Mouse (Mus musculus) neural tube, embryonic 11.5 days (tissue): ENCODE results near the gene Ptprd. TPM values are rescaled to one million over a fixed set of nuclear protein-coding genes. Genes with fewer than 3 reads are reported as not detected.

Source experiments
- ATAC-seq: fragments of 200-750 bp; cut with Nextera tagmentation; 2 replicates; pipeline ENCODE4 v1.8.0; 2017; ENCODE audit warnings: moderate number of reproducible peaks, mild to moderate bottlenecking, moderate TSS enrichment, moderate library complexity; ENCODE audit not compliant: insufficient read depth, low FRiP score, low TSS enrichment
- DNase-seq: peaks from one replicate; pipeline ENCODE4 v3.0.0-alpha.2; 2015; ENCODE audit warnings: low spot score
- H3K27ac ChIP-seq: fragments of 300-500 bp; sonication (generic); 2 replicates; pipeline ENCODE4 v1.5.1; 2014; ENCODE audit warnings: low read depth, mild to moderate bottlenecking, low read length
- H3K27me3 ChIP-seq: fragments of 300-500 bp; sonication (generic); 2 replicates; pipeline ENCODE4 v1.6.1; 2014; ENCODE audit warnings: mild to moderate bottlenecking, low read length, mixed read lengths; ENCODE audit not compliant: control insufficient read depth, insufficient read depth
- H3K36me3 ChIP-seq: fragments of 300-500 bp; sonication (generic); 2 replicates; pipeline ENCODE4 v1.6.1; 2014; ENCODE audit warnings: mild to moderate bottlenecking, low read length, moderate library complexity, mixed read lengths; ENCODE audit not compliant: control insufficient read depth, insufficient read depth
- H3K4me1 ChIP-seq: fragments of 300-500 bp; sonication (generic); 2 replicates; pipeline ENCODE4 v1.6.1; 2014; ENCODE audit warnings: low read length, mixed read lengths; ENCODE audit not compliant: control insufficient read depth, insufficient read depth
- H3K4me2 ChIP-seq: fragments of 300-500 bp; sonication (generic); 2 replicates; pipeline ENCODE4 v1.6.1; 2014; ENCODE audit warnings: low read depth, mild to moderate bottlenecking, moderate library complexity
- H3K4me3 ChIP-seq: fragments of 300-500 bp; sonication (generic); 2 replicates; pipeline ENCODE4 v1.5.1; 2014; ENCODE audit warnings: low read depth, low read length
- H3K9ac ChIP-seq: fragments of 300-500 bp; sonication (generic); 2 replicates; pipeline ENCODE4 v1.6.1; 2014; ENCODE audit warnings: mild to moderate bottlenecking, low read length
- H3K9me3 ChIP-seq: fragments of 300-500 bp; sonication (generic); 2 replicates; pipeline ENCODE4 v1.6.1; 2016; ENCODE audit warnings: low read length; ENCODE audit not compliant: control insufficient read depth
- WGBS: fragments of 180-500 bp; shearing (Covaris S2); extraction: QIAGEN DNeasy Blood & Tissue Kit; methylation state at CpG from one replicate; pipeline ENCODE4 v1.1.7; 2014; 5-methylcytosine and 5-hydroxymethylcytosine counted together
- polyA plus RNA-seq: library from polyadenylated mRNA; unstranded; fragments of >200 nt; fragmentation: Nextera tagmentation; extraction: Ambion mirVana; gene quantifications from 2 replicates; pipeline ENCODE4 v1.2.1, GENCODE M21; 2014

The Ptprd gene
- polyA plus RNA-seq, 1 experiment from 2014 or later: 41.2 TPM

DNA sequence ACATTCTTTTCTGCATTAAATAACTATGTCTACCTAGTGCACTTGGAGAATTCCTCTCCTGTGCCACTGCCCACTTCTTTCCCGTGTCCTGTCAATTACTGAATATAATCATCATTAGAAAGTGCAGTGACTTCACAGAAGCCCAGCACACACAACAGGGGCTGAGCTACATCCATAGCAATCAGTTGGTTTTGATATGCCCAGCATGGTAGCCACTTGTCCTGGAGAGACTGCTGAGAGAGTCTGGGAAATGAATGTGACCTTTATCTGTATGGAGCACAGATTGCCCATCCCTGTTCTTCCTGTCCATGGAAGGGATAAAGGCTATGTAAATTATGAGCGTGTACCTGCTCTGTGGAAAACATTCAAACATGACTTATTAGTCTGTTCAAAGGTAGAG lies 1280.2 kb downstream of the Ptprd start:
- no peak for ATAC-seq
- H3K27ac ChIP-seq: no peak overlapping the region
- 70% methylated on average over 2 of the region's 2 CpGs for WGBS

DNA sequence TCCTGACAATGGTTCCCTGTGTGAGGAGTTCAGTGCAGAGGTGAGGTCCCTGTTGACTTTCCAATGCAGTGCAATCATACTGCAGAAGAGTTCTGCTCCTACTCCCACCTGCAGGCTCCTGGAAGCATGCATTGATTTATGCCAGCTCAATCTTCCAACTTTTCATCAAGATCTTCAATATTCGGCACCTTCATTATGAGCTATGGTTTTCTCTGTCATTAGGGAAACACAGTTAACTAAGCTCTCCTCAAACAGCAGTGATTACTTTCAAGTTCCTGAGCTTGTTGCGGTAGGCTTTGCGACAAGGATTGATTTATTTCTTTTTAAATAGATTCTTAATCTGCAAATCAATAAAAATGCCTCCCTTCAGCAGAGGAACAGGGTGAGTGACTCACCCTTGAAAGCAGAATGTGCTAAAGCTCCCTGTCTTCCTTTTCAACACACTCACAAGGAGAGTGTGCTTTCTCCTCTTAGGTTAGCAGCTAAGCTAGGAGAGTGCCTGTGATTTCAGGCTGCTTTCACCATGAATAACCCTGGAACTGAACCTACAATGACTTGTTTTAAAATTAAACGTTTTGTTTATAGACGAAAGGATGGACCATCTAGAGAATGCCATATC lies 1298.1 kb downstream of the Ptprd start:
- ATAC-seq (no peak), DNase-seq (no peak)
- no peak overlapping the region for H3K9ac ChIP-seq
- H3K4me3 ChIP-seq: no peak overlapping the region
- H3K27me3 ChIP-seq: no peaks in the 10 kb centered on the region
- WGBS: 67% methylated on average over 5 of the region's 5 CpGs
- H3K4me1 ChIP-seq: no peaks in the 10 kb centered on the region
- no peak overlapping the region for H3K27ac ChIP-seq
- H3K4me2 ChIP-seq: no peak overlapping the region
- no peaks in the 10 kb centered on the region for H3K9me3 ChIP-seq
- no peaks in the 10 kb centered on the region for H3K36me3 ChIP-seq

More for the DNA sequence above, 1280.2 kb downstream of the Ptprd start:
- no peaks in the 10 kb centered on the region for H3K4me1 ChIP-seq
- no peak overlapping the region for H3K4me3 ChIP-seq
- H3K27me3 ChIP-seq: no peaks in the 10 kb centered on the region
- H3K9ac ChIP-seq: no peak overlapping the region
- no peak for DNase-seq
- no peaks in the 10 kb centered on the region for H3K36me3 ChIP-seq
- no peak overlapping the region for H3K4me2 ChIP-seq
- H3K9me3 ChIP-seq: no peaks in the 10 kb centered on the region

DNA sequence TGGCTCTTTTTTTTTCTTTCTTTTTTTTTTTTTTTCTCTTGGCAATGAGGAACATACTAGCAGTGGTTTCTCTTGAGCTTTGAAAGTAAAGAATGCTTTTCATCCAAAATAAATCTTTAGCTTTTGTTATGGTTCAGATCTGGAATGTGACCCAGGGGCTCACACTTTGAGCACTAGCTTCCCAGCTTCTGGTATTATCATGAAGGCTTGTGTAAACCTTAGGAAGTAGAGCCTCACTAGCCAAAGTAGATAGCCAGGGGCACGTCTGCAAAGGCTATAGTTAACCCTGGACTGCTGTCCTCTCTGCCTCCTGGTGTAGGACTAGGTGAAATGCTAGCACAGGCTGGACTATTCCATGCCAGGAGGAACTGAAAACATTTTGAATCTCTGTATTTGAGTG lies 1310.1 kb downstream of the Ptprd start:
- no peaks in the 10 kb centered on the region for H3K4me1 ChIP-seq
- no peaks in the 10 kb centered on the region for H3K36me3 ChIP-seq
- no peaks in the 10 kb centered on the region for H3K27me3 ChIP-seq
- no peak overlapping the region for H3K4me3 ChIP-seq
- ATAC-seq: peak; percentile 49
- peak; percentile 12 for DNase-seq
- H3K27ac ChIP-seq: no peak overlapping the region
- no peak overlapping the region for H3K9ac ChIP-seq
- H3K4me2 ChIP-seq: no peak overlapping the region
- no peaks in the 10 kb centered on the region for H3K9me3 ChIP-seq
- WGBS: 8% methylated on average over 1 of the region's 1 CpGs

GRCm38 (mm10) chr4:76889669-76890068 lies 1322.1 kb downstream of the Ptprd start:
- no peak for DNase-seq
- H3K36me3 ChIP-seq: no peaks in the 10 kb centered on the region
- no peak overlapping the region for H3K27ac ChIP-seq
- no peaks in the 10 kb centered on the region for H3K4me1 ChIP-seq
- no peak overlapping the region for H3K9ac ChIP-seq
- no peak overlapping the region for H3K4me2 ChIP-seq
- no peaks in the 10 kb centered on the region for H3K9me3 ChIP-seq
- ATAC-seq: no peak
- 84% methylated on average over 1 of the region's 1 CpGs for WGBS
- no peaks in the 10 kb centered on the region for H3K27me3 ChIP-seq
- H3K4me3 ChIP-seq: no peak overlapping the region

DNA sequence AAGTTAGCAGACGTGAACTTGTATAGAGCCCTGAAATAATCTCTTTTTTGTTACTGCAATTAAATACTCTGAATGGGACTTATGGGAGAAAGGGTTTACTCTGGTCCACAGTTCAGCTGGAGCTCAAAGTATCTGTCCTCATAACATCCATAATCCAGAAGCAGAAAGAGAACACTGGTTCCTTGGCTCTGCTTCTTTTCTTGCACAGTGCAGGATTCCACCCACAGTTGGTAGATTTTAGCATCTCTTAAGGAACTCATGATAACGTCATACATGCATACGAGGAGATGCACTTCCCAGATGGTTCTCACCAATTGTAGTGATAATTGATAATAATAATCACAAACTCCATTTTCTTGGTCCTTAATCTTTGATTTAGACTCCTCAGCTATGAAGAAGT lies 1330.2 kb downstream of the Ptprd start:
- Histone ChIP-seq H3K9me3 (no peaks in the 10 kb centered on the region), H3K36me3 (no peaks in the 10 kb centered on the region), H3K4me3 (no peak overlapping the region), H3K9ac (no peak overlapping the region), H3K4me2 (no peak overlapping the region), H3K4me1 (no peaks in the 10 kb centered on the region), H3K27me3 (no peaks in the 10 kb centered on the region), H3K27ac (no peak overlapping the region)
- DNase-seq: no peak
- 60% methylated on average over 3 of the region's 3 CpGs for WGBS
- ATAC-seq: no peak

GRCm38 (mm10) chr4:76870971-76871370 lies 1340.8 kb downstream of the Ptprd start:
- Histone ChIP-seq H3K36me3 (no peaks in the 10 kb centered on the region), H3K4me2 (no peak overlapping the region), H3K27me3 (no peaks in the 10 kb centered on the region), H3K27ac (no peak overlapping the region), H3K9me3 (no peaks in the 10 kb centered on the region), H3K9ac (no peak overlapping the region), H3K4me1 (no peaks in the 10 kb centered on the region), H3K4me3 (no peak overlapping the region)
- no peak for ATAC-seq
- 97% methylated on average over 1 of the region's 1 CpGs for WGBS
- no peak for DNase-seq

DNA sequence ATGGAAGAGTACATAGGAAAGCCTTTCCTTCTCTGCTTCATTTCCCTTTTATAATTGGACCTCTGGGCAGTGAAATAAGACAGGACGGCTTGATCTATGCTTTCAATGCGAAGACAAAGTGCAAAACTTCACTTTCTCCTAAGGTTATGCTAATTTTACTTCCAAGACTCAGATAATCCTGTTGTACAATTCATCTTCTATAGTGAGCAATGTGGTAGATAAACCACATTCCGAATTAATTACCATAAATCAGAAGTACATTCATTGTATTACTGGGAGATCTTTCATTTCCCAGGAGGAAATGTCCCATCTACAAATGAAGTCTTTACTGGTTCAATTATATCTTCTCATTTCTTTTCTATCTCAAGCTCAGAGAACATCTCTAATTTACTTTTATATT lies 1346.2 kb downstream of the Ptprd start:
- WGBS: 69% methylated on average over 3 of the region's 3 CpGs
- ATAC-seq (no peak), DNase-seq (no peak)
- Histone ChIP-seq H3K4me1 (no peaks in the 10 kb centered on the region), H3K4me3 (no peak overlapping the region), H3K27ac (no peak overlapping the region), H3K9me3 (no peaks in the 10 kb centered on the region), H3K9ac (no peak overlapping the region), H3K27me3 (no peaks in the 10 kb centered on the region), H3K36me3 (no peaks in the 10 kb centered on the region), H3K4me2 (no peak overlapping the region)

GRCm38 (mm10) chr4:76846265-76846664 lies 1365.5 kb downstream of the Ptprd start:
- Histone ChIP-seq H3K36me3 (no peaks in the 10 kb centered on the region), H3K4me1 (no peaks in the 10 kb centered on the region), H3K27ac (no peak overlapping the region), H3K4me2 (no peak overlapping the region), H3K9me3 (no peaks in the 10 kb centered on the region), H3K4me3 (no peak overlapping the region), H3K27me3 (no peaks in the 10 kb centered on the region), H3K9ac (no peak overlapping the region)
- ATAC-seq (no peak), DNase-seq (no peak)
- WGBS: 84% methylated on average over 7 of the region's 7 CpGs

GRCm38 (mm10) chr4:76839016-76839415 lies 1372.7 kb downstream of the Ptprd start:
- WGBS: 93% methylated on average over 1 of the region's 1 CpGs
- no peak for DNase-seq
- H3K4me2 ChIP-seq: no peak overlapping the region
- H3K36me3 ChIP-seq: no peaks in the 10 kb centered on the region
- no peaks in the 10 kb centered on the region for H3K27me3 ChIP-seq
- H3K4me1 ChIP-seq: no peaks in the 10 kb centered on the region
- no peaks in the 10 kb centered on the region for H3K9me3 ChIP-seq
- H3K9ac ChIP-seq: no peak overlapping the region
- ATAC-seq: no peak
- no peak overlapping the region for H3K27ac ChIP-seq
- no peak overlapping the region for H3K4me3 ChIP-seq
